Comparison of ENCODE assay signal across 10 mouse cellular contexts in the genomic region with DNA sequence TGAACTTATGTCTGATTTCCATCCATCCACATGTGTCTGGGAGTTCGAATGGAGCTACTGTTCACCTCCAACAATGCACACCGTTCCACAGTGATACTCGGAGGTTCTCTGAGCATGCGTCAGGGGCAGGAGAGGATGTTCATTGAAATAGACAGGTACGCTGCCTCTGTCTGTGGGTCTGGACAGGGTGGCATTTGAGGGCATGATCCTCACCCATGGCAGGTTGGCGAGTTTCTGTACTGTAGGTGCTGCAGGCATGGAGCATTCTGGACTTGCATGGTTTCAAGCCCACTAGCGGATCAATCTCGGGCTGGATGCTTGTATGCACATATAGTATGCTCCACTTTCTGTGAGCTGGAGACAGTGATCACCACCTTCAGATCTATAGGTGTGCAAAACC. TPM values are rescaled to one million over a fixed set of nuclear protein-coding genes. Genes with fewer than 3 reads are reported as not detected.
"Had no signal": no experiment of that assay in that cellular context is flagged by ENCODE, and none has a peak within 500 bp of the region (broad histone marks: within the 10 kb centered on the region; RNA-seq: fewer than 3 reads in every experiment).

No protein-coding gene starts in this region.

- DNase-seq: right cerebral cortex, postnatal 14 days had no signal

- H3K4me2 ChIP-seq: kidney, embryonic 15.5 days; limb, embryonic 15.5 days; liver, embryonic 15.5 days; lung, embryonic 14.5 days; midbrain, embryonic 12.5 days had no signal

- ATAC-seq: midbrain, embryonic 16.5 days had no signal

- H3K27me3 ChIP-seq: limb, embryonic 15.5 days; liver, embryonic 15.5 days; midbrain, embryonic 12.5 days had no signal

- H3K9ac ChIP-seq: kidney, embryonic 15.5 days; limb, embryonic 15.5 days; liver, embryonic 15.5 days; lung, embryonic 14.5 days had no signal

- H3K27ac ChIP-seq: limb, embryonic 15.5 days; liver, embryonic 15.5 days; midbrain, embryonic 12.5 days had no signal

- H3K4me3 ChIP-seq: kidney, embryonic 15.5 days; left cerebral cortex, adult 2 months; limb, embryonic 15.5 days; liver, embryonic 15.5 days; midbrain, embryonic 12.5 days had no signal

- H3K9me3 ChIP-seq: kidney, embryonic 15.5 days; limb, embryonic 15.5 days; liver, embryonic 15.5 days; midbrain, embryonic 12.5 days had no signal

- H3K36me3 ChIP-seq: kidney, embryonic 15.5 days; limb, embryonic 15.5 days; liver, embryonic 15.5 days; midbrain, embryonic 12.5 days had no signal

RNA-seq across cellular contexts. Expression of a gene that starts 15.2 kb away (rescaled TPM):
- total RNA-seq: megakaryocyte-erythroid progenitor cell, adult 5-6 weeks had no signal
- polyA plus RNA-seq: liver, embryonic 15.5 days; lung, embryonic 14.5 days; thymus, postnatal 0 days had no signal
